Mouse (Mus musculus) heart, embryonic 12.5 days (tissue): ENCODE data around the gene Ccl20. TPM values are rescaled to one million over a fixed set of nuclear protein-coding genes. Genes with fewer than 3 reads are reported as not detected.

ENCODE experiments used
- ATAC-seq: fragments of 200-750 bp; cut with Nextera tagmentation; 2 replicates; pipeline ENCODE4 v1.8.0; 2017; ENCODE audit warnings: moderate TSS enrichment, moderate library complexity; ENCODE audit not compliant: insufficient number of reproducible peaks, low FRiP score
- H3K27ac ChIP-seq: fragments of 300-500 bp; sonication (generic); 2 replicates; pipeline ENCODE4 v1.5.1; 2016; ENCODE audit warnings: mild to moderate bottlenecking, moderate library complexity; ENCODE audit not compliant: poor library complexity, severe bottlenecking
- H3K27me3 ChIP-seq: fragments of 300-500 bp; sonication (generic); replicated peaks from 2 replicates; pipeline ENCODE4 v1.6.1; 2016; ENCODE audit warnings: mild to moderate bottlenecking, moderate library complexity
- H3K36me3 ChIP-seq: fragments of 300-500 bp; sonication (generic); 2 replicates; pipeline ENCODE4 v1.6.1; 2016; ENCODE audit warnings: mild to moderate bottlenecking, moderate library complexity
- H3K4me1 ChIP-seq: fragments of 300-500 bp; sonication (generic); replicated peaks from 2 replicates; pipeline ENCODE4 v1.6.1; 2016; ENCODE audit warnings: mild to moderate bottlenecking
- H3K4me2 ChIP-seq: fragments of 300-500 bp; sonication (generic); 2 replicates; pipeline ENCODE4 v1.6.1; 2016; ENCODE audit warnings: mild to moderate bottlenecking, moderate library complexity
- H3K4me3 ChIP-seq: fragments of 300-500 bp; sonication (generic); 2 replicates; pipeline ENCODE4 v1.5.1; 2016; ENCODE audit warnings: mild to moderate bottlenecking
- H3K9ac ChIP-seq: fragments of 300-500 bp; sonication (generic); 2 replicates; pipeline ENCODE4 v1.6.1; 2016; ENCODE audit warnings: mild to moderate bottlenecking, moderate library complexity
- H3K9me3 ChIP-seq: fragments of 300-500 bp; sonication (generic); replicated peaks from 2 replicates; pipeline ENCODE4 v1.6.1; 2016; ENCODE audit warnings: mild to moderate bottlenecking, moderate library complexity
- WGBS: fragments of 180-500 bp; shearing (Covaris S2); methylation state at CpG from one replicate; pipeline ENCODE4 v1.1.7; 2016; 5-methylcytosine and 5-hydroxymethylcytosine counted together
- polyA plus RNA-seq: library from polyadenylated mRNA; unstranded; fragments of >200 nt; fragmentation: Nextera tagmentation; extraction: Ambion mirVana; gene quantifications from 2 replicates; pipeline ENCODE4 v1.2.1, GENCODE M21; 2016

The Ccl20 gene
- 0.21 and 0.66 TPM in 2 replicates for polyA plus RNA-seq

DNA sequence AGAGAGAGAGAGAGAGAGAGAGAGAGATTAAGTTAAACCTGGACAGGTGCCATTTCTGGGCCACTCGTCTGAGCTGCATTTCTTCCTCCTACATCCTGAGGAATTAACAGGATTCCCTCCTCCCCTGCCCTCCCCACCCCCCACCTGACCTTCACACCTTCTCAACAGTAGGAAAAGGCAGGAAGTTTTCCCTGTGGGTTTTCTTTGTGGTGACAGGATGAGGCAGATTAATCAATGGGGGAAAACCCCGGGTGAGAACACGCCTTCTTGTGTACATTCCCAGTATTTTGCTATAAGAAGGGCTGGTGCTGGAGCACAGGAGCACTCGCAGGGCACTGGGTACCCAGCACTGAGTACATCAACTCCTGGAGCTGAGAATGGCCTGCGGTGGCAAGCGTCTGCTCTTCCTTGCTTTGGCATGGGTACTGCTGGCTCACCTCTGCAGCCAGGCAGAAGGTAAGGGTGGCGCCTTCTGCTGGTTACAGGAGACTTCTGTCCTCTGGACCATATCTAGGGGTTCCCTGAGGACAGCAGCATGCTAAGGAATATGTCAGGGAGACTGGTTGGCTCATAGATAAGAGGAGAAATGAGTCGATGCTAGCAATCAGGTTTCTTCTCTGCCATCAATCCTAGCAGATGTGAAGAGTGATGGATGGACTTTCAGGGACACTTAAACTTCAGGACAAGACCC lies at the start of gene Ccl20:
TSS of gene Ccl20 (plus strand) at position 320 of the 691 bp plus-strand sequence.
- Histone ChIP-seq H3K9me3 (no peaks in the 10 kb centered on the region), H3K4me1 (peaks cover 8% of the 10 kb centered on the region; the same call in 1 of the 2 replicates), H3K27ac (no peak within 1 kb of the TSS), H3K36me3 (no peaks in the 10 kb centered on the region), H3K27me3 (no peaks in the 10 kb centered on the region), H3K4me3 (no peak within 1 kb of the TSS), H3K4me2 (no peak within 1 kb of the TSS), H3K9ac (no peak within 1 kb of the TSS)
- 24% methylated on average over 8 of the region's 8 CpGs for WGBS
- ATAC-seq: no peak

DNA sequence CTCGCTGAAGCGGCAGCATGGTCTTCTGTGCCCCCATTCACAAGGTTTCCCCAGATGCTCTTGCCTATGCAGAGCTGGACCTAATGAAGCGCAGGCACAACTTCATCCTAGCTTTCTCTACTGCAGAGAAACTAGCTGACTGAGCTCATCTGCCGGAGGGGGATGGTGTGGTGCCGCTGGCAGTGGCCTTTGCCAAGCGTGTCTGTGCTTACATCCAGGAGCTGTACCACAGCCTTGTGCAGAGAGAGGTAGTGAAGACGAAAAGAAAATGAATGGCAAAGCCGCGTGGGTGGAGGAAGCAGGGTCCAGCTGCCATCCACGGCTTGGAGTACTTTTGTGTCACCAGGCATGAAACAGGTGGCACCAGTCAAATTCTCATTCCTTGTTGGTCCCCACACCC lies 49.4 kb upstream of the Ccl20 start:
- Histone ChIP-seq H3K4me3 (no peak overlapping the region), H3K4me1 (no peaks in the 10 kb centered on the region), H3K27ac (no peak overlapping the region), H3K36me3 (no peaks in the 10 kb centered on the region), H3K9ac (no peak overlapping the region), H3K9me3 (no peaks in the 10 kb centered on the region), H3K27me3 (no peaks in the 10 kb centered on the region), H3K4me2 (no peak overlapping the region)
- 83% methylated on average over 10 of the region's 10 CpGs for WGBS
- ATAC-seq: no peak

- Histone ChIP-seq H3K9ac (no peak overlapping the region), H3K9me3 (no peaks in the 10 kb centered on the region), H3K27me3 (no peaks in the 10 kb centered on the region), H3K27ac (no peak overlapping the region), H3K4me3 (peak overlapping the region; percentile 25; the same call in 1 of the 2 replicates), H3K36me3 (no peaks in the 10 kb centered on the region), H3K4me1 (no peaks in the 10 kb centered on the region), H3K4me2 (peak overlapping the region; percentile 40)
- no peak for ATAC-seq
- 40% methylated on average over 15 of the region's 15 CpGs for WGBS
Measured at GRCm38 (mm10) chr1:83075526-83076189, 40.9 kb upstream of the Ccl20 start.

- H3K9ac ChIP-seq: no peak overlapping the region
- H3K4me1 ChIP-seq: no peaks in the 10 kb centered on the region
- ATAC-seq: no peak
- 42% methylated on average over 11 of the region's 11 CpGs for WGBS
- peak overlapping the region; percentile 40 for H3K4me2 ChIP-seq
- no peaks in the 10 kb centered on the region for H3K36me3 ChIP-seq
- peak overlapping the region; percentile 25; the same call in 1 of the 2 replicates for H3K4me3 ChIP-seq
- H3K27ac ChIP-seq: no peak overlapping the region
- no peaks in the 10 kb centered on the region for H3K27me3 ChIP-seq
- no peaks in the 10 kb centered on the region for H3K9me3 ChIP-seq
Measured at GRCm38 (mm10) chr1:83076190-83076917, 40.2 kb upstream of the Ccl20 start.

DNA sequence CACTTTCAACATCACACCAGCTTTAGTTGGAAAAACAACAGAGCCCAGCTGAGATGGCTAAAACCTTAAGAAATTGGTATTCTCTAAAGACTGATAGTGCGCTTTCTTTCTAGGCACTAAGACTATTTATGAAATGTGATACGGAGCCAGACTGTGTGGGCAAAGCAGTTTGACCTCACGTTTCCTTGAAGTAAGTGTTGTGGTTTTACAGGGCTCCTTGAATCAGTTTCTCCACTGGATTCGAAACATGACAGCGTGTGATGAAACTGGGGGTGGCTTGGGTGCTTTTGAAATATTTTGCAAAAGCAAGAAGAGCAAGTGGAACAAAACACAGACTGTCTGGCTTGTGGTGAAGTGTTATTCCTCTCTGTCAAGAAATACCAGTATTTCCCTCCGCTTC lies 39.5 kb upstream of the Ccl20 start:
- H3K9me3 ChIP-seq: no peaks in the 10 kb centered on the region
- H3K4me3 ChIP-seq: no peak overlapping the region
- no peak for ATAC-seq
- no peak overlapping the region for H3K27ac ChIP-seq
- no peak overlapping the region for H3K9ac ChIP-seq
- WGBS: 74% methylated on average over 6 of the region's 6 CpGs
- no peaks in the 10 kb centered on the region for H3K27me3 ChIP-seq
- no peaks in the 10 kb centered on the region for H3K4me1 ChIP-seq
- no peak overlapping the region for H3K4me2 ChIP-seq
- H3K36me3 ChIP-seq: no peaks in the 10 kb centered on the region

- Histone ChIP-seq H3K27me3 (no peaks in the 10 kb centered on the region), H3K4me1 (no peaks in the 10 kb centered on the region), H3K36me3 (no peaks in the 10 kb centered on the region), H3K27ac (no peak overlapping the region), H3K4me2 (no peak overlapping the region), H3K9me3 (no peaks in the 10 kb centered on the region), H3K9ac (no peak overlapping the region), H3K4me3 (no peak overlapping the region)
- 88% methylated on average over 2 of the region's 2 CpGs for WGBS
- no peak for ATAC-seq
Measured at GRCm38 (mm10) chr1:83084790-83085189, 31.8 kb upstream of the Ccl20 start.

- ATAC-seq: no peak
Measured at GRCm38 (mm10) chr1:83091268-83091667, 25.3 kb upstream of the Ccl20 start.

GRCm38 (mm10) chr1:83096935-83097334 lies 19.6 kb upstream of the Ccl20 start:
- Histone ChIP-seq H3K4me2 (no peak overlapping the region), H3K4me1 (peaks cover 23% of the 10 kb centered on the region), H3K27me3 (no peaks in the 10 kb centered on the region), H3K27ac (no peak overlapping the region), H3K9me3 (no peaks in the 10 kb centered on the region), H3K36me3 (no peaks in the 10 kb centered on the region), H3K9ac (no peak overlapping the region), H3K4me3 (no peak overlapping the region)
- 82% methylated on average over 4 of the region's 4 CpGs for WGBS
- no peak for ATAC-seq

More at GRCm38 (mm10) chr1:83091268-83091667, 25.3 kb upstream of the Ccl20 start:
- H3K36me3 ChIP-seq: no peaks in the 10 kb centered on the region
- H3K9me3 ChIP-seq: no peaks in the 10 kb centered on the region
- no peak overlapping the region for H3K4me2 ChIP-seq
- H3K9ac ChIP-seq: no peak overlapping the region
- H3K27ac ChIP-seq: no peak overlapping the region
- peaks cover 9% of the 10 kb centered on the region for H3K4me1 ChIP-seq
- H3K4me3 ChIP-seq: no peak overlapping the region
- no peaks in the 10 kb centered on the region for H3K27me3 ChIP-seq
- 41% methylated on average over 3 of the region's 3 CpGs for WGBS

DNA sequence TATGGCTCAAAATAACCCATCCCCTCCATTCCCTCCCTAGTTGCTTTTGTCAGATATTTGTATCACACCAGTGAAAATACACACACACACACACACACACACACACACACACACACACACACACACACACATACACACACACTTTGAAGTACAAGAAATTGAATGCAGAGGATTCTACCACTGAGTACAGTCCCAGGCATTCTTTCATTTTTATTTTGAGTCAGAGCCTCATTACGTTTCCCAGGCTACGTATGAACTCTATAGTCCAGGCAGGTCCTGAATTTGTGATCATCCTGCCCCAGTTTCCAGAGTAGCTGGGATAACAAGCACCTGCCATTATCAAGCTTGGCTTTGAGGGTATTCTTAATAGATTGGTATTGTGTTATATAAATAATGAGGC lies 17.4 kb upstream of the Ccl20 start:
- Histone ChIP-seq H3K9me3 (no peaks in the 10 kb centered on the region), H3K4me3 (no peak overlapping the region), H3K27ac (peak overlapping the region; percentile 29; the same call in 1 of the 2 replicates), H3K4me2 (no peak overlapping the region), H3K36me3 (no peaks in the 10 kb centered on the region), H3K9ac (no peak overlapping the region), H3K27me3 (no peaks in the 10 kb centered on the region), H3K4me1 (peaks cover 24% of the 10 kb centered on the region)
- ATAC-seq: no peak
- 84% methylated on average over 2 of the region's 2 CpGs for WGBS

- Histone ChIP-seq H3K4me1 (peaks cover 24% of the 10 kb centered on the region), H3K9me3 (no peaks in the 10 kb centered on the region), H3K4me3 (no peak overlapping the region), H3K4me2 (no peak overlapping the region), H3K36me3 (no peaks in the 10 kb centered on the region), H3K27ac (no peak overlapping the region; the same call in 1 of the 2 replicates), H3K27me3 (no peaks in the 10 kb centered on the region), H3K9ac (no peak overlapping the region)
- ATAC-seq: no peak
- 52% methylated on average over 7 of the region's 7 CpGs for WGBS
Measured at GRCm38 (mm10) chr1:83099580-83100137, 16.9 kb upstream of the Ccl20 start.

DNA sequence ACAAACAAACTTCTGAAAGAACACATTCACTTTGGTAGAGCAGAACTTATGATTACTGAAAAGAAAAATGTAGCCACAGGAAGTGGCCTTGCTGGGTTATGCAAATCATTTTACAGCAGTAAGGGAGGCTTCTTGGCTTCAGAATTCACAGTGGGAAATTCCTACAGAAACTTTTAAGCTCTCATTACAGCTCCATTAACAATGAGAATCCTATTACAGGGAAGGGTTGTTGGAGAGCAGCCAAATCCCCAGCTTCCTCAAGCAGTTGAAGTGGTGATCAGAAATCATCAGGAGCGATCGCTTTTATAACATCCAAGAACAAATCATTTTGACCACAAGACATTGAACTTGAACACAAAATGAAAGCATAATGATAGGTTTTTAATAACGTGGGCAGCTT lies 14.7 kb upstream of the Ccl20 start:
- H3K4me2 ChIP-seq: no peak overlapping the region
- H3K27me3 ChIP-seq: no peaks in the 10 kb centered on the region
- no peaks in the 10 kb centered on the region for H3K36me3 ChIP-seq
- no peak overlapping the region for H3K4me3 ChIP-seq
- H3K27ac ChIP-seq: no peak overlapping the region
- WGBS: 53% methylated on average over 3 of the region's 3 CpGs
- peaks cover 16% of the 10 kb centered on the region for H3K4me1 ChIP-seq
- H3K9ac ChIP-seq: no peak overlapping the region
- no peak for ATAC-seq
- H3K9me3 ChIP-seq: no peaks in the 10 kb centered on the region
